28 mouse cellular contexts compared by ENCODE assay signal in the genomic region with DNA sequence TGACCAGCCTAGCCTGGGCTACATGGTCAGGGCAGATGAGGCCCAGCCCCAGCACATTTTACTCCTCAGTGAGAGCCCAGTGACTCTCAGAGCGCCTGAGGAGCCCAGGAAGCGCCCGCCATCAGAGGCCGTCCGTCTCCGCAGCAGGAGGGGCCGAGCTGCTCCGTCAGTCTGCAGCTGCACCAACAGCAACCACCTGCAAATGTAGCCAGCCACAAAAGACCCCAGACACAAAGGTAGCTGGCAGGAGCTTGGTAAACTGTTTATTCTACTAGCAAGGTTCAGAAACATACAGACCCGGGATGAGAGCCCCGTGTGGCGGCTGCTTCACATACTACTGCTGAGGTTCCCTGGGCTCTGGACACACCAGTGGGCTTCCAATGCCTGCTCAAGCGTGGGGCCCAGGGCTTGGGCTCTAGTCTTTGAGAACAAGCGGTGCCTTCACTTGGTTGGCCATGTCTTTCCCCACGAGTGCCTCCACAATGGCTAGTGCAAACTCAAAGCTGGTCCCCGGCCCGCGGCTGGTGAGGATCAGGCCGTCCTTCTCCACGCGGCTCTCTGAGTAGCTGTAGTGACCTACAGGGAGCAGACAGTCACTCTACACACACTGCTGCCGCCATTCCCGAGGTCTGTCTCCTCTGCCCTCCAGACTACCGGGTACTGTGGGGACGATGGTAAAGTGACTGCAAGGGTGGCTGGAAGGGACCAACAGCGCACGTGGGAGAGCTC. TPM values are rescaled to one million over a fixed set of nuclear protein-coding genes. Genes with fewer than 3 reads are reported as not detected.
DNase-seq lines count a peak whose midpoint lies in the region; ATAC-seq lines count a peak whose summit lies in the region.
"Had no signal": no experiment of that assay in that cellular context is flagged by ENCODE, and none has a peak within 500 bp of the region (broad histone marks: within the 10 kb centered on the region; RNA-seq: fewer than 3 reads in every experiment).

No protein-coding gene starts in this region.

- no peaks in the 10 kb centered on the region for H3K9me3 ChIP-seq in heart, embryonic 16.5 days (replicated peaks; ENCODE audit: control insufficient read depth, low read length)
- no peaks in the 10 kb centered on the region for H3K9me3 ChIP-seq in heart, embryonic 12.5 days (replicated peaks)
- H3K9me3 ChIP-seq: embryonic facial prominence, embryonic 13.5 days; forebrain, embryonic 10.5 days; forebrain, embryonic 15.5 days; heart, embryonic 15.5 days; limb, embryonic 12.5 days; liver, embryonic 15.5 days; lung, embryonic 15.5 days; midbrain, embryonic 15.5 days had no signal

- peak; percentile 5 for DNase-seq in right cerebral cortex, postnatal 14 days
- no peak for DNase-seq in right cerebral cortex, postnatal 4 days
- DNase-seq in thymus, postnatal 0 days (ENCODE audit: low spot score): peak; percentile 85
- peak; percentile 73 for DNase-seq in thymus, postnatal 4 days
- no peak for DNase-seq in left cerebral cortex, postnatal 10 days (ENCODE audit: extremely low spot score in 1 of 2, low spot score in 2 of 2)
- no peak for DNase-seq in gastrocnemius, adult 18-20 months (ENCODE audit: low spot score)
- DNase-seq: adrenal gland, postnatal 36 days; cerebellum, adult 18-20 months; cerebellum, postnatal 10 days; gastrocnemius, adult 2 months; gastrocnemius, postnatal 36 days; heart, postnatal 4 days; kidney, adult 11 months; kidney, postnatal 14 days; right cerebral cortex, adult 18-20 months had no signal

- 0 out of 2 replicates have a peak overlapping the region, but pooled peaks have one; percentile 30 for H3K27ac ChIP-seq in heart, embryonic 16.5 days (ENCODE audit: low read length)
- H3K27ac ChIP-seq in heart, embryonic 12.5 days (ENCODE audit: poor library complexity, severe bottlenecking): no peak overlapping the region
- H3K27ac ChIP-seq: embryonic facial prominence, embryonic 13.5 days; forebrain, embryonic 10.5 days; forebrain, embryonic 15.5 days; heart, embryonic 15.5 days; hindbrain, embryonic 14.5 days; limb, embryonic 12.5 days; liver, embryonic 15.5 days; lung, embryonic 15.5 days; midbrain, embryonic 15.5 days had no signal

- H3K4me3 ChIP-seq in heart, embryonic 16.5 days (ENCODE audit: low read length): no peak overlapping the region
- H3K4me3 ChIP-seq in heart, embryonic 12.5 days: no peak overlapping the region
- H3K4me3 ChIP-seq: embryonic facial prominence, embryonic 13.5 days; forebrain, embryonic 10.5 days; forebrain, embryonic 15.5 days; gastrocnemius, adult 2 months; heart, embryonic 15.5 days; limb, embryonic 12.5 days; liver, embryonic 15.5 days; lung, embryonic 15.5 days; midbrain, embryonic 15.5 days had no signal

- H3K36me3 ChIP-seq in heart, embryonic 16.5 days (ENCODE audit: control insufficient read depth, insufficient read depth): peaks cover 26% of the 10 kb centered on the region
- peaks cover 57% of the 10 kb centered on the region for H3K36me3 ChIP-seq in heart, embryonic 12.5 days

- H3K4me1 ChIP-seq in heart, embryonic 16.5 days (ENCODE audit: control insufficient read depth, insufficient read depth, low read length): no peaks in the 10 kb centered on the region
- peaks cover 4% of the 10 kb centered on the region; the same call in 1 of the 2 replicates for H3K4me1 ChIP-seq in heart, embryonic 12.5 days (replicated peaks)
- H3K4me1 ChIP-seq: forebrain, embryonic 15.5 days; heart, embryonic 15.5 days; midbrain, embryonic 15.5 days had no signal

- intact Hi-C loops in left cerebral cortex, postnatal 10 days (cut with DNase I): loop anchor here (5.0 kb wide), 1 partner anchor 45 kb away; a partner anchor contains a TSS

- H3K27me3 ChIP-seq in heart, embryonic 16.5 days (ENCODE audit: control insufficient read depth, insufficient read depth, low read length): no peaks in the 10 kb centered on the region
- H3K27me3 ChIP-seq in heart, embryonic 12.5 days (replicated peaks): no peaks in the 10 kb centered on the region
- H3K27me3 ChIP-seq: embryonic facial prominence, embryonic 13.5 days; forebrain, embryonic 15.5 days; heart, embryonic 15.5 days; limb, embryonic 12.5 days; liver, embryonic 15.5 days; lung, embryonic 15.5 days; midbrain, embryonic 15.5 days had no signal

- ATAC-seq in heart, embryonic 16.5 days (replicated peaks; ENCODE audit: extremely low read depth, insufficient read depth, low FRiP score): no peak
- no peak for ATAC-seq in heart, embryonic 12.5 days (ENCODE audit: insufficient number of reproducible peaks, low FRiP score)
- ATAC-seq: forebrain, embryonic 15.5 days; inflammation-experienced regulatory T-cells, adult 6 months; midbrain, embryonic 15.5 days had no signal

- 90% methylated on average over 26 of the region's 26 CpGs for WGBS in heart, embryonic 16.5 days
- WGBS in heart, embryonic 12.5 days: 92% methylated on average over 26 of the region's 26 CpGs

- no peak overlapping the region for H3K9ac ChIP-seq in heart, embryonic 16.5 days (ENCODE audit: low read length)
- no peak overlapping the region for H3K9ac ChIP-seq in heart, embryonic 12.5 days
- H3K9ac ChIP-seq: embryonic facial prominence, embryonic 13.5 days; forebrain, embryonic 15.5 days; heart, embryonic 15.5 days; hindbrain, embryonic 14.5 days; limb, embryonic 12.5 days; liver, embryonic 15.5 days; lung, embryonic 15.5 days; midbrain, embryonic 15.5 days had no signal

- no peak overlapping the region for H3K4me2 ChIP-seq in heart, embryonic 16.5 days (ENCODE audit: low read depth, low read length)
- no peak overlapping the region for H3K4me2 ChIP-seq in heart, embryonic 12.5 days
- H3K4me2 ChIP-seq: embryonic facial prominence, embryonic 13.5 days; forebrain, embryonic 15.5 days; heart, embryonic 15.5 days; hindbrain, embryonic 14.5 days; limb, embryonic 12.5 days; liver, embryonic 15.5 days; lung, embryonic 15.5 days; midbrain, embryonic 15.5 days had no signal

RNA-seq across cellular contexts. Expression of a gene that starts 17.2 kb away (rescaled TPM):
- 331 and 367 TPM in 2 replicates for polyA plus RNA-seq in heart, embryonic 16.5 days (2015; fragmentation: Nextera tagmentation; extraction: Ambion mirVana)
- polyA plus RNA-seq in heart, embryonic 12.5 days (2016; fragmentation: Nextera tagmentation; extraction: Ambion mirVana): 306 and 308 TPM in 2 replicates
- polyA plus RNA-seq in thymus, postnatal 0 days (2015; fragmentation: Nextera tagmentation; extraction: Ambion mirVana): 509 and 526 TPM in 2 replicates
- 100 to 1,000 TPM; 213 to 216 TPM for total RNA-seq in left cerebral cortex, postnatal 10 days (2021)
- total RNA-seq in gastrocnemius, adult 18-20 months (2021): 100 to 1,000 TPM; 750 to 787 TPM

RNA-seq across cellular contexts. Expression of a gene that starts 17.3 kb away (rescaled TPM):
- polyA plus RNA-seq in heart, embryonic 16.5 days (2015; fragmentation: Nextera tagmentation; extraction: Ambion mirVana): 2.7 and 2.9 TPM in 2 replicates
- polyA plus RNA-seq in heart, embryonic 12.5 days (2016; fragmentation: Nextera tagmentation; extraction: Ambion mirVana): 0.28 and 0.37 TPM in 2 replicates
- polyA plus RNA-seq in thymus, postnatal 0 days (2015; fragmentation: Nextera tagmentation; extraction: Ambion mirVana): 8.5 and 9.6 TPM in 2 replicates
- under 1 TPM; 0.36 to 0.47 TPM for total RNA-seq in left cerebral cortex, postnatal 10 days (2021)
- total RNA-seq in gastrocnemius, adult 18-20 months (2021): under 1 TPM; 0.21 to 0.46 TPM
- total RNA-seq: common myeloid progenitor, adult 5-6 weeks had no signal

RNA-seq across cellular contexts. Expression of a gene that starts 43.3 kb away (rescaled TPM):
- polyA plus RNA-seq in heart, embryonic 16.5 days (2015; fragmentation: Nextera tagmentation; extraction: Ambion mirVana): 12.8 and 13.9 TPM in 2 replicates
- polyA plus RNA-seq in heart, embryonic 12.5 days (2016; fragmentation: Nextera tagmentation; extraction: Ambion mirVana): 14.0 and 16.5 TPM in 2 replicates
- polyA plus RNA-seq in thymus, postnatal 0 days (2015; fragmentation: Nextera tagmentation; extraction: Ambion mirVana): 15.7 and 16.7 TPM in 2 replicates
- 10 to 100 TPM; 19.8 to 23.7 TPM for total RNA-seq in left cerebral cortex, postnatal 10 days (2021)
- 10 to 100 TPM; 24.9 to 35.9 TPM for total RNA-seq in gastrocnemius, adult 18-20 months (2021)

Comparison
In these comparisons a context has a peak if more than half of its experiments do, and no peak if none do; other contexts are left out.
1. DNase-seq: peak in right cerebral cortex, postnatal 14 days (single experiment), thymus, postnatal 0 days (single experiment) and thymus, postnatal 4 days (single experiment); none in right cerebral cortex, postnatal 4 days (single experiment), left cerebral cortex, postnatal 10 days (0 of 2) and gastrocnemius, adult 18-20 months (single experiment).